Mouse (Mus musculus) spleen, adult 2 months (tissue): ENCODE results near the gene Adi1. TPM values are rescaled to one million over a fixed set of nuclear protein-coding genes. Genes with fewer than 3 reads are reported as not detected.

Experiments used
- DNase-seq, 2 experiments: peaks; one replicate each; pipeline versions ENCODE4 v3.0.0 to v3.0.0-alpha.2; 2012 to 2021; ENCODE audit warnings: low spot score in 2 of 2, low read depth in 1 of 2
- H3K27ac ChIP-seq: fragments of 200-500 bp; 2 replicates; pipeline ENCODE4 v1.5.1; 2012; ENCODE audit warnings: low read length, inconsistent platforms; ENCODE audit not compliant: insufficient read depth
- H3K27me3 ChIP-seq: fragments of 200-500 bp; 2 replicates; pipeline ENCODE4 v1.6.1; 2012; ENCODE audit warnings: mild to moderate bottlenecking, moderate library complexity, low read length, inconsistent platforms; ENCODE audit not compliant: control insufficient read depth, insufficient read depth
- H3K36me3 ChIP-seq: fragments of 200-500 bp; 2 replicates; pipeline ENCODE4 v1.6.1; 2012; ENCODE audit warnings: mild to moderate bottlenecking, low read length, inconsistent platforms; ENCODE audit not compliant: control insufficient read depth, insufficient read depth
- H3K4me1 ChIP-seq: fragments of 200-500 bp; 2 replicates; pipeline ENCODE4 v1.6.1; 2011; ENCODE audit warnings: inconsistent platforms; ENCODE audit not compliant: control insufficient read depth, insufficient read depth, insufficient read length
- H3K4me3 ChIP-seq: fragments of 200-500 bp; 2 replicates; pipeline ENCODE4 v1.5.1; 2011; ENCODE audit warnings: mild to moderate bottlenecking, inconsistent platforms; ENCODE audit not compliant: insufficient read depth, insufficient read length; ENCODE audit errors: extremely low read depth
- CTCF ChIP-seq: fragments of 200-500 bp; IDR thresholded peaks from 2 replicates; pipeline ENCODE4 v1.5.1; 2011; ENCODE audit warnings: mild to moderate bottlenecking, inconsistent platforms; ENCODE audit not compliant: insufficient read depth, insufficient read length, insufficient replicate concordance; ENCODE audit errors: extremely low read depth
- POLR2A ChIP-seq: fragments of 200-500 bp; IDR thresholded peaks from 2 replicates; pipeline ENCODE4 v1.6.1; 2011; ENCODE audit warnings: low read depth, low read length, inconsistent platforms
- WGBS: fragments of 180-500 bp; shearing (Covaris S2); methylation state at CpG from one replicate; pipeline ENCODE4 v1.1.7; 2018; 5-methylcytosine and 5-hydroxymethylcytosine counted together
- polyA plus RNA-seq: library from polyadenylated mRNA; depleted of rRNA; stranded (reverse); fragments of >200 nt; gene quantifications from 2 replicates; pipeline ENCODE4 v1.2.3, GENCODE M21; 2012

Adi1 gene
- polyA plus RNA-seq, 1 experiment: 7.6 TPM

DNA sequence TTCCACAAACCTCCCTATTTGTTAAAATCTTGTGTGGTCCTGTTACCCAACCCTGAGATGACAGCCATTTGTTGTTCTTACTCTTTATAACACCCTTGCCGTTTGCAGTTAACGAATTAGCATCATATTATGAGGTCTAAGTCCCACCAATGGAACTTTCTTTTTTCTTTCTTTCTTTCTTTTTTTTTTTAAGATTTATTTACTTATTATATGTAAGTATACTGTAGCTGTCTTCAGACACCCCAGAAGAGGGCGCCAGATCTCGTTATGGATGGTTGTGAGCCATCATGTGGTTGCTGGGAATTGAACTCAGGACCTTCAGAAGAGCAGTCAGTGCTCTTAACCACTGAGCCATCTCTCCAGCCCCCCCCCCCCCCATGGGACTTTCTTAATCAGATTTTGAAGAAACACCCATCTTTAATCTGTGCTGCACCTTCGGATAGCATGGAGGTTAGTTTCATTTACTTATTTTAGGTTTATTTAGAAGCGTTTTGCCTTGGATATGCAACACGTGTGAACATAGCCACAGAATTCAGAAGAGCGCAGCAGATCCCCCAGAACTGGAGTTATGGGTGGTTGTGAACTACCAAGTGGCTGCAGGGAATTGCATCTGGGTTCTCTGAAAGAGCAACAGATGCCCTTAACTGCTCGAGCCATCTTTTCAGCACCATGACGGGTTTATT, 852 bp upstream of the Adi1 start:
- Histone ChIP-seq H3K36me3 (no peaks in the 10 kb centered on the region), H3K4me3 (no peak overlapping the region), H3K27ac (no peak overlapping the region), H3K27me3 (no peaks in the 10 kb centered on the region), H3K4me1 (peaks cover 7% of the 10 kb centered on the region; the same call in 1 of the 2 replicates)
- DNase-seq: no peak
- no peak for TF ChIP-seq CTCF
- no peak for TF ChIP-seq POLR2A
- WGBS: 82% methylated on average over 10 of the region's 10 CpGs

GRCm38 (mm10) chr12:28675925-28676209, 836 bp downstream of the Adi1 start:
- peak overlapping the region; percentile 89 for H3K4me3 ChIP-seq
- 0 out of 2 replicates have a peak, but pooled peaks cover 1% of the 10 kb centered on the region for H3K36me3 ChIP-seq
- peaks cover 7% of the 10 kb centered on the region; the same call in 1 of the 2 replicates for H3K4me1 ChIP-seq
- H3K27ac ChIP-seq: peak overlapping the region; percentile 31; the same call in 1 of the 2 replicates
- TF ChIP-seq POLR2A (no peak), CTCF (no peak)
- WGBS: 66% methylated on average over 5 of the region's 5 CpGs
- H3K27me3 ChIP-seq: no peaks in the 10 kb centered on the region
- no peak for DNase-seq

DNA sequence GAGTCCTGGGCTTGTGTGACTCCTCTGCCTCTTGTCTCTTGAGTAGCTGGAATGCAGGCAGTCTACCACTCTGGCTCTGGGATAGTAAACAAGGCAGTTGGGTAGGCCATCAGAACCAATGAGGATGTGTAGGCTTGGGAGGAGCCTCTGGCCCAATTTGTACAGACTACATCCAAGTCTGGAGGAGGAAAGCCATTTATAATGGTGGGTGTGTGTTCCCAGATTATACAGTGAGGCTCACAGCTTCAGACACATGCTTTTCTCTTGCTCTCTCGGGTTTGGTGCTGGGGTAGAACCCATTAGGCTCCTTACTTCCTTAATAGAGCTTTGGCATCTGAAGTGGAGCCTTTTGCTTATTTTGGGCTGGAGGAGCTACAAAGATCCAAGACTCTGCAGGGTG, 9.6 kb downstream of the Adi1 start:
- H3K4me1 ChIP-seq: no peaks in the 10 kb centered on the region
- no peak overlapping the region for H3K4me3 ChIP-seq
- DNase-seq: no peak
- no peak overlapping the region for H3K27ac ChIP-seq
- no peaks in the 10 kb centered on the region for H3K27me3 ChIP-seq
- H3K36me3 ChIP-seq: peaks cover 7% of the 10 kb centered on the region
- WGBS: 93% methylated on average over 1 of the region's 1 CpGs
- TF ChIP-seq CTCF (no peak), POLR2A (no peak)

GRCm38 (mm10) chr12:28685771-28686170, 10.7 kb downstream of the Adi1 start:
- WGBS: 76% methylated on average over 3 of the region's 3 CpGs
- no peak overlapping the region for H3K27ac ChIP-seq
- H3K4me1 ChIP-seq: no peaks in the 10 kb centered on the region
- no peak for TF ChIP-seq POLR2A
- TF ChIP-seq CTCF: no peak
- no peaks in the 10 kb centered on the region for H3K27me3 ChIP-seq
- DNase-seq: no peak
- H3K4me3 ChIP-seq: no peak overlapping the region
- H3K36me3 ChIP-seq: peaks cover 10% of the 10 kb centered on the region

DNA sequence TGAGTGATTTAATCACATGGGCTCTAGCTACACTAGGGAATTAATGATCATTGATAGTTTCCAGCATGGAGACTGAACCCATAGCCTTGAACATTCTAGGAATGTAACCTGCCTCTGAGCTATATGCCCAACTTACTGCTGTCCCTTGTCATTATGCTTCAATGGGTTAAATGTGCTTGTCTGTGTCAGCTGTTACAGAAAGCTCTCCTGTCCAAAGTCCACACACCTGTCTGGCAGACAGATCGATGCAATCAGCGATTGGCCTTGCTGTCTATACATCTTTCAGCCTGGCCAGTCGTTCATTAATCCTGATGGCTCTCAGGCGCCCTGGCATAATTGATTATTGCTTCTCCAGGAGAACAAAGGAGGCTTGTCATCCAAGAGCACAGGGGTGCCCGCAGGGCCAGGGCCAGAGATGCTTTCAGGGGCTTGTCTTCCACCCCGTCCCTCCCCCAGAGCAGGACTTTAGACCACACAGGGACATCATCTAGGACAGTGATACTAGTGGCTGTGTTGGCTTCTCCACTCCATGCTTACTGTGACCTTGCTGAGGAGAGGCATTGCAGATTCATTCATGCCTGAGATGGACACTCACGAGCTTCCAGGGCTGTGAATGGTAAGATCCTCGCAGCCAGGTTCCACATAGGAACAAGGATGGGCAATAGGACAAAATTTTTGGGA, 11.3 kb downstream of the Adi1 start:
- DNase-seq: no peak
- 89% methylated on average over 8 of the region's 8 CpGs for whole genome bisulfite sequencing
- H3K36me3 ChIP-seq: peaks cover 10% of the 10 kb centered on the region
- no peak overlapping the region for H3K4me3 ChIP-seq
- H3K27ac ChIP-seq: no peak overlapping the region
- no peaks in the 10 kb centered on the region for H3K4me1 ChIP-seq
- no peaks in the 10 kb centered on the region for H3K27me3 ChIP-seq
- TF ChIP-seq CTCF: no peak
- no peak for TF ChIP-seq POLR2A

DNA sequence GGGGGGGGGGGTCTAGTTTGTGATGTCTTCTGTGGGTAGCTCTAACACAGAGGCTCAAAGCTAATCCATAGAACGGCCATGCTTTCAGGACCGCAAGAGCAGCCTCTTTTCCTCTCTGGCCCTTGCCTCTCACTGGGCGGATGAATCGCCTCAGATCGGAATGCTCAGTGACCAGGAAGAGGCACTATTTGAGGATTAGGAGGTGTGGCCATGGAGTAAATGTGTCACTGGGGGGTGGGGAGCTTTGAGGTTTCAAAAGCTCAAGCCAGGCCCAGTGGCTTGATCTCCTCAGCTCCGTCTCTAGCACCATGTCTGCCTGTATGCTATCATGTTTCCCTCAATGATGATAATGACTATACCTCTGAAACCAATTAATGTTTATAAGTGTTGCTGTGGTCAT, 14.0 kb downstream of the Adi1 start:
- Histone ChIP-seq H3K27ac (no peak overlapping the region), H3K4me1 (no peaks in the 10 kb centered on the region), H3K4me3 (no peak overlapping the region), H3K27me3 (no peaks in the 10 kb centered on the region), H3K36me3 (peaks cover 15% of the 10 kb centered on the region)
- WGBS: 94% methylated on average over 6 of the region's 6 CpGs
- TF ChIP-seq CTCF (no peak), POLR2A (no peak)
- DNase-seq: no peak

DNA sequence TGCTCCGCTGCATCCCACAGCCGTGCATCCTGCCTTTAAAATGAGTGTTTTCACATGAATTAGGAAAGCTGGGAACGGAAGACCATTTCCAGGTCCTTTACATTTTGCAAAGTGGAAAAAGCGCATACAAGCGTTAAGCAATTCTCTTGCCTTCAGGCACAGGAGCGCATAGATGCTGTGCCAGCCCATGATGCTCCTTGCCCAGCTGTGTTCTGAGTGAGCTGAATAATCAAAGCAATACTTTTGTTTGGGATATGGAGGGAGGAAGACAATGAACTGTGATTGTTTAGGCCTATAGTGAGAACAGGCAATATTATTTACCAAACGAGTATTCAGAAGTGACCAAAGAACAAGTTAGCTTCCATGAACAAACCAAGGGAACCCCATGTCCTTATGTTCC, 15.7 kb downstream of the Adi1 start:
- H3K27me3 ChIP-seq: no peaks in the 10 kb centered on the region
- no peak for DNase-seq
- 95% methylated on average over 7 of the region's 7 CpGs for WGBS
- no peak for TF ChIP-seq CTCF
- TF ChIP-seq POLR2A: no peak
- H3K4me1 ChIP-seq: no peaks in the 10 kb centered on the region
- H3K27ac ChIP-seq: no peak overlapping the region
- H3K36me3 ChIP-seq: peaks cover 25% of the 10 kb centered on the region
- H3K4me3 ChIP-seq: no peak overlapping the region
